Mouse (Mus musculus): Measurements from ENCODE around the gene Slc35f3.

Slc35f3 gene

DNA sequence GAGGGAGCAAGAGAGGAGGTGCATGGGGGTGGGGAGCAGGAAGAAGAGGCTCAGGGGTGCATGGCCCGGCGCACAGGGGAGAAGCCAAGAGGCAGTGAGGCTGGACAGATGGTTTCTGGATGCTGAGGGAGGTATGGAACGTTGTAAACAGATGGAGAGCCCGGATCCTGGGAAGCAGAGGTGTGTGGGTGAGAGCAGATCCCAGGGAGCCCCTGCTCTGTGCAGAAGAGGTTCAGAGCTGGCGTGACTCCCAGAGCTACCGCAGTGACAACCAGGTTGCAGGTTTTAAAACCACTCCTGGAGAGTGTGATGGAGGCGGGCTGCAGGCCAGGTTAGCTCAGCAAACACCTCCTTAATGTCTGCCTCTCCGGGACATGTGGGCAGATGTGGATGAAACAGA, 28.4 kb downstream of the Slc35f3 start:
- in situ Hi-C loops (cut with MboI, MseI), result no loop called here

DNA sequence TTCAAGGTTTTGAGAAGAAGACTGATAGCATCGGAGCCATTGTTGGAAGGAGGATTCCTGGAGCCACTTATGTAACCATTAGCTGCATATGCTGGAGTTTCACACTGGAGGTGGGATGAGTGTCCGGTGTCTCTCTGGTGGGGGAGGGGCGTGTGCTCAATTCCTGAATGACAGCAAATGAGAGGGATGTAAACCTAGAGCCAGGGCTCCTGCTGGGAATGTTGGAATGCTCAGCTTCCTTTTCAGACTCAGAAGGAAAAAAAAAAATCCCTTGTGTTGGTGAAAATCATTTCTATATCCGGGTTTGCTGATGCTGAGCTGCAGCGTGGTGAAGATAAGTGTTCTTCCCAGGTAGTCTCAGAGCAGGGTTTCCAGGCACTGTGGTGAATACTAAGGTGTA, 29.4 kb downstream of the Slc35f3 start:
- in situ Hi-C loops (cut with MboI, MseI), result no loop called here

DNA sequence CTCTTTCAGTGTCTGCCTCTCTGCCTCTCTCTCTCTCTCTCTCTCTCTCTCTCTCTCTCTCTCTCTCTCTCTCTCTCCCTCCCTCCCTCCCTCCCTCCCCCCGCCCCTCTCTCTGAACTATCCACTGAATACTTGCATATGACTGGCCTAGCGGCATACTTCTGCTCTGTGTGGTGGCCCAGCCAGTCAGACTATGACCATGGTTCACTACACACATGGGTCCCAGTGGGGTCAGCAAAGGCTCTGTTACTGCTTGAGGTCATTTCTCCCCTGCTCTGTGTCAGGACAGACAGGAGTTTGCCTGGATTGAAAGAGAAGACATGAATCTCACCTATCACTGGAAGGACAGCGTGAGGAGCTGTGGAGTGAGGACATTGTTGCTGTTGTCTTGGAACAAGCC, 40.5 kb downstream of the Slc35f3 start:
- in situ Hi-C loops (cut with MboI, MseI), result loop anchor here in 1 of 2 experiments (10.0 kb wide), 1 partner anchor 406 kb away; no protein-coding TSS in a partner anchor

DNA sequence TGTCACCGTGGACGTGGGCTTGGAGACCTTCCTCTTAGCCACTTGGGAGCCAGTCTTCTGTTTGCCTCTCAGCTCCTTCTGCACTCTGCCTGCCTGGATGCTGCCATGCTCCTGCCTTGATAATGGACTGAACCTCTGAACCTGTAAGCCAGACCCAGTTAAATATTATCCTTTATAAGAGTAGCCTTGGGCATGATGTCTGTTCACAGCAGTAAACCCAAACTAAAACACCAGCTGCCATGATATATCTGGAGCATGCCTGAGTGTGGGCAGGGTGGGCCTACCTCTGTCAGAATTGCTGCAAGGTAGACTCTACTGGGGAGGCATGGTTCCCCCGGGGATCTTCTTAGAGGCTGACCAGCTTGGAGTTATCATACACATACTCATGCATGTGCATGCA, 41.0 kb downstream of the Slc35f3 start:
- in situ Hi-C loops (cut with MboI, MseI), result loop anchor here in 1 of 2 experiments (10.0 kb wide), 1 partner anchor 405 kb away; no protein-coding TSS in a partner anchor

DNA sequence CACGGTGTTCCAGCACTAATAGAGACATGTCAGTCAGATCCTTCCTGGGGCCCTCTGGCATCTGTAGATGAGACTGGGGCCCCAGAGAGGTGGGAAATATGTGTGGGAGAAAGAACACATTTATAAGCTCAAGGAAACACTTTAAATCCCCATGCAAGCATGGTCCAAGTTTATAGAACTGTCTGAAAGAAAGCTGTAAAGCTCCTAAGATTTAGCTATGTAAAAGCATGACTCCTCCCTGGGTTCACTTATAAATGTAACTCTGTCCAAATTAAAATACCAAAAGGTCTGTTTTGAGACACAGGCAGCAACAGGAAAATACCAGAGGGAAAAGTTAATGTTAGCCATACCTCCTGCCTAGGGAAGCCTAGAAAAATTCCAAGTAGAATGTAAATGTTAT, 42.8 kb downstream of the Slc35f3 start:
- in situ Hi-C loops (cut with MboI, MseI), result no loop called here

DNA sequence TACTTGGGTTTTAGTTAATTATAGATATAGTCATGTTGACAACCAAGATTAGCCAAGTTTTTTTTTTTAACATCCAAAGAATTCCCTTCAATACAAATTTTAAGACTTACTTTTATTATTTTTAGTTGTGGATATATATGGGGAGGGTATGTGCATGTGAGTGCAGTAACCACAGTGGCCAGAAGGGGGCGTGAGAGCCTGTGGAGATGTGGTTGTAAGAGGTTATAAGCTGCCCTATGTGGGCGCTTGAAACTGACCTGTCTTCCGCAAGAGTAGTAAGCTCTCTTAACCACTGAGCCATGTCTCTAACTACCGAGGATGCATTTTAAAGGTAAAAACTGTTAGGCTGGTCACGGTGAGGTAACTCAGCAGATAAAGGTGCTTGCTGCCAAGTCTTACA, 45.1 kb downstream of the Slc35f3 start:
- in situ Hi-C loops (cut with MboI, MseI), result no loop called here

DNA sequence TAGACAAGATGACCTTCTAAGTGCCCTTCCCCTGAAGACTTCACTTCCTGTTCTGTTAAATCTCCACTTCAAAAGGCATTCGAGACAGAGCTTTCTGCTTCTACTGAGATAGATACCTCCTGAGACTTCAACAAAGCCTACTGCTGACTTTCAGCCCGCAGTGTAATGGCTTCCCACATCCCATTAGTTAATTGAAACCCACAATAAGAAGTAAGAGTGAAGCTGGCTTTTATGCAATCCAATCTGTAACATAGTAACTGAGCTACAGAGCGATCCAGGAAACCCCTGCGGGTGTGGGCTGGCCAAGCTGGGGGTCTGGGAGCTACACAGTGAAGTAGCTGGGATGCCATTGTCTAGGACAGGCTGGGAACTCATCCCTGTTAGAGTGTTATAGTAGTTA, 46.7 kb downstream of the Slc35f3 start:
- in situ Hi-C loops (cut with MboI, MseI), result no loop called here

DNA sequence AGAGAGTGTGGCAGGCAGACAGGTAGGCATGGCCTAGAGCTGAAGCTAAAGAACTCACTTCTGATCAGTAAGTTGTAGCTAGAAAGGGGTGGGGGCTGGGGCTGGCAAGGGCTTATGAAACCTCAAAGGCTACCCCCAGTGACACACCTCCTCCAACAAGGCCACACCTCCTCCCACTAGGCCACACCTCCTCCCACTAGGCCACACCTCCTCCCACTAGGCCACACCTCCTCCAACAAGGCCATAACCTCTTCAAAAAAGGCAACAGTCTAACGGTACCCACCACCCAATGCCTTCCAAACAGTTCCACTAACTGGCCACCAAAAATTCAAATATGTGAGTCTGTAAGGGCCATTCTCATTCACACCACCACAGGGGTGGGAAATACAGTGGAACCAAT, 54.9 kb downstream of the Slc35f3 start:
- in situ Hi-C loops (cut with MboI, MseI), result no loop called here

DNA sequence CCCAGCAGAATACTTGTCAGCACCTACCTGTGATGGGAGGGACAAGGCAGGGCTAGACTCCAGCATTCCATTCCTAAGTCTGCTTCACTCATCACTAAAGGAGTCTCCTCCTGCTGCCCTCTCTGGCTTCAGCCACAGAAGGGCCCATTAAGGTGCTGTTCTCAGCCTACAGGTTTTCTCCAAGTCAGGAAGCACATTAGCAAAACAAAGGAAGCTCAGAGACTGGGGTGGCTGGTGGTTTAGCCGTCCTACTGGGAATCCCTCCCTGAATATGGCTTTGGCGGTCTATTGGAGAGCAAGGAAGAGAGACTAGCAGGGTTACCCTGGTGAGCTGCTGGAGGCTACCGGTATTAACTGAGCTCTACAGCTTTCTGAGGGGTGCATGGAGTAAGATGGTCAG, 59.6 kb downstream of the Slc35f3 start:
- in situ Hi-C loops (cut with MboI, MseI), result no loop called here

DNA sequence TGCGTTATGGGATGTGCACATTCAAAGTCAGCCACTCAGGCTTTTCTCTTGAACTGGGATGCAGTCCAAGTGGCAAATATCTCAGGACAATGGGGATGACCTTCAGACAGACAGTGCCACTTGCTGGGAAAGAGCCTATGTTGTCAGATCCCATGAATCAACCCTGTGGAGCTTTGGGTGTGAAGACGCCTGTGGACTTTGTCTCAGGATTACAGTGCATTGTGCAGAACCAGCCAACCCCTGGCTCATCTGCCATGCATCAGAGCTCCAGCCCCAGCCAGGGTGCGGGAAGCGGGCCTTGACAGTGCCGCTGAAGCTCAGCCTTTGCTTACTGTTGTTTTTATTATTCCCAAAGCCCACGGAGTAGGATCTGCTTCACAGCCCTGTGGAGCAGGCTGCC, 60.9 kb downstream of the Slc35f3 start:
- in situ Hi-C loops (cut with MboI, MseI), result no loop called here

DNA sequence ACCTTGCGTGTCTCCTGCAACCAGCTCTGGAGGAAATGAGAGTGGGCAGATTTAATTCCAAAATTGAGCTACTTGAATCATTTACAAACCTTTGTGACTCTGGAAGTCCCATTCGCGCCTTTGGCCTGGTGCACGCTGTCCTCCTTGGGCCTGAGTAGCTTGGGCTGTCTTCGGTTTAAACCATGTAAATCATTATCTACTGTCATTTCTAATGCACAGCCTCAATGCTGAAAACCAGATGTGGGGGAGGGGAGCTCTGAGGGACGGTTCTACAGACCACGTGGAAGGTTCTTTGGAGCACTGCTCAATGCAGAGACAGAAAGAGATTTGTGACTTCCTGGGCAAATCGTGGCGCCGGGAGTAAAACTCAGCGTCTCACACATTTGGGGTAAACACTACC, 61.7 kb downstream of the Slc35f3 start:
- in situ Hi-C loops (cut with MboI, MseI), result no loop called here

DNA sequence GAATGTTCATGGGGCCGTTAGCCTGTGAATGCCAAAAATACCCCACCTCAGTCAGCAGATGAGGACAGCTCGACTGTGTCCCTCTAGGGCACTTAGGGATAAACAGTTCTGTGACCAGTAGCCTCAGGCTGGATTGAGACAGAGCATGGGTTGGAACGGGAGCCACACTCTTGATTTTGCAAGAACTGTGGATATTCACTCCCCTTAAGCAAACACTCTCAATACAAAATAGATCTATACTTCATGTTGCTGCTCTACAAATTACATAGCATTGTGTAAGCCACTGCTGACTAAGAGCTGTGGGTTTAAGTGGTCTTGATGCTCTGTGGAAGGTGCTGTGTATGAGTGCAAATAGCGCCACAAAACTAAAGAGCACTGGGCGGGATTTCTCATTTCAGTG, 62.3 kb downstream of the Slc35f3 start:
- in situ Hi-C loops (cut with MboI, MseI), result no loop called here

DNA sequence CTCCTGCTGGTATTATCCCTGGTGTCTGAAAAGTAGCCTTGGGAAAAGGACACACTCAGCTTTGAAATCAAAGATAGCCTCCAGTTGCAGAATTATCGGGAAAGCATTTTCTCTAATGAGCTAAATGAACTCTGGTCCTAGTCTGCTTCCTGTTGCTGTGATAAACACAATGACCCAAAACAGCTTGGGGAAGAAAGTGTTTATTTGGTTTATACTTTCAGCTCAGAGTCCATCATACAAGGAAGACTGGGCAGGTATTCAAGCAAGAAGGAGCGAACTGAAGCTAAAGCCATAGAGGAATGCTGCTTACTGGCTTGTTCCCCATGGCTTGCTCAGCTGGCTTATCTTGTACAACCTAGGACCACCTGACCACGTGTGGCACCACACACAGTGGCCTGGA, 67.9 kb downstream of the Slc35f3 start:
- in situ Hi-C loops (cut with MboI, MseI), result no loop called here

DNA sequence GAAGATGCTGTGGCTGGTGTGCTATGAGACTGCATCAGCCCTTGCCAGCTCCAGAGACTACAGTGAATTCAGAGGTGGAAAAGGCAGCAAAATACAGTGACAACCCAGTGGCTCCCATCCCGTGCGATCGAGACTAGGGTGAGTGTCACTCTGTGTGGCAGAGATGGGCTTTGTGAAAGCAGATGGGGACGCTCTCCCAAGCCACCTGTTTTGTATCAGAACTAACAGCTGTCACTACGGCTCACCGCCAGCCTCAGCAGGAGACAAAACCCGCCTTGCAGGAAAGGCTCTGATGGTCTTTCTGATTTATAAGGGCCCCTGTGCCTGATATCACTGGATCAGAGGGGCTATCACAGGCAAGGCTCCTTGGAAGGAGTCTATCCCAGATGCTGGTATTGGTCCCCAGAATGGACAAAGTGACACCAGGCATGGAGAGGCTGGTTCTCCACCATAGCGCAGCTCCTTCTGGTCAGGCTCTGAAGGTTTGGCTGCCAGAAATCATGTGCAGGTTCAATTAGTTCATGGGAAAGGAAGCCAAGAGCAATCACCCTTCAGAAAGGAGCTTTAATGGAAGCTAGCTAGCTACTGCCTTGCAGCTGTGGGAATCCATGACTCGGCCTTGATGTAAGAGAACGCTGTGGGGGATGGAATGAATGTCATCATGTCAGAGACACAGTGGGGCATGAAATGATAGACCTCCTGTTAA, 70.1 kb downstream of the Slc35f3 start:
- in situ Hi-C loops (cut with MboI, MseI), result no loop called here

DNA sequence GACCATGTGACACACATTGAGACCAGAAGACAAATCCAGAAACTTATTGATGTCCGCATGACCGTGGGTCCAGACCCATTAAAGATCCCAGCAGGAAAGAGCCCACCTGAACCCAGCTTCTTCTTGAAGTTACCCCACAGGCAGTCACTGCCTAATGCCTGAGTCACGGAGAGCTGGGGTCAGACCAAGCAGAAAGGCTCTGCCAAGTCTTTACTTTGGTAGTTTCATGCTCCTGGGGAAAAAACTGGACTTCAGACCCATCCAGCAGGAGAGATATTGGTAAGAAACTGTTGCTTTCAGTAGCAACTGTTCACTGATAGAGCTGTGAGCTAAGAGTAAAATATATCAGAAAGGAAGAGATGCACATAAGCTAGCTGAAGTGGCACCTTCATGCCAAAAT, 73.5 kb downstream of the Slc35f3 start:
- in situ Hi-C loops (cut with MboI, MseI), result no loop called here

DNA sequence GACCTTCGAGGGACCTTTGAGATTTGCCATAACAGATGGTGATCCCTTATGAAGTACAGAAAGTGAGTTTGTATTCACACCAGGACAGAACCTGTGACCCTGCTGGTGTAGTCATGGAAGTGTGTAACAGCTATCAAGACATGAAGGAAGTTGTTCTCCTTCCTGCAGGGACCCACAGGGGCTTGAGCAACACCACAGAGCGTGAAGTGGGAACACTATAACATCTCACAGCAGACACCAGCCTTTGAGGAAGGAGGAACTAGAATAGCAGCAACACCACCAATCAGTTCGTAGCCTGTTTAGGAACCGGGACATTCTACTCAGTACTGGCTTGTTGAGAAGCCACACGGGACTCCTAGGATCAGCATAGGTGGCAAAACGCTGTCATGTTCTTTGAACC, 81.2 kb downstream of the Slc35f3 start:
- in situ Hi-C loops (cut with MboI, MseI), result no loop called here

DNA sequence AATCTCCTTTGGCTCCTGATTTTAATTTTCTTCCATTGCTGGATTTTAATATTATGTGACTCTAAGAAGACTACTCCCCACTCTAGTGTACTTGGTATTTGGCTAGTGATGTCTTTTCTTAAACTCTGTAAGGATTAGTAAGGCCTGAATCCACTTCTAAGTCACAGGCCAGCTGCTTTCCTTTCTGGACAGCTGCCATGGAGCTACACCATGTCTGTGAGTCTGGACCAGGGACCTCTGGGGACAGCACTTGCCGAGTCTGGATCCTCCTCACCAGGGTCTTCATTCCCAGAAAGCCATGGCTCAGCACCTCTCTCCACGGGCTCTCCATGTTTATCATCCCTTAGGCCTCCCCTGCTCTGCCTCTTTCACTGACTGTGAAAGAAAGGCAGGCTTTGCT, 81.8 kb downstream of the Slc35f3 start:
- in situ Hi-C loops (cut with MboI, MseI), result no loop called here

DNA sequence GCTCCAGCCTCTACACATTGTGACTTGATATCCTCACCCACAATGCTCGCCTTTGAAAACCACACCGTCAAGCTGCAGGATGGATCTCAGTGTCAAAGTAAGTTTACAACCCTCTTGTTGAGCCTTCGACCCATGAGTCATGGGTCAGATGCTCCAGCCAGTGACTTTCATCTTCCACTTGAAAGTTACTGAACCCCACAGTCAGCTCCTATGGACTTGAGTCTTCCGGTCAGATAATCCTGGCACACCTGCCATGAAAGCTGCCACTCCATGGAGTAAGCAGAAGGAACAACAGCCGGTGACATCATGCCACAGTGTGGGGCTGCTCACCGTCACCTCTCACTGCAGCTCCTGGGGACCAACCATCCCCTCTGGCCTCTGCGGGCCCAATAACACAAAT, 82.9 kb downstream of the Slc35f3 start:
- in situ Hi-C loops (cut with MboI, MseI), result no loop called here

DNA sequence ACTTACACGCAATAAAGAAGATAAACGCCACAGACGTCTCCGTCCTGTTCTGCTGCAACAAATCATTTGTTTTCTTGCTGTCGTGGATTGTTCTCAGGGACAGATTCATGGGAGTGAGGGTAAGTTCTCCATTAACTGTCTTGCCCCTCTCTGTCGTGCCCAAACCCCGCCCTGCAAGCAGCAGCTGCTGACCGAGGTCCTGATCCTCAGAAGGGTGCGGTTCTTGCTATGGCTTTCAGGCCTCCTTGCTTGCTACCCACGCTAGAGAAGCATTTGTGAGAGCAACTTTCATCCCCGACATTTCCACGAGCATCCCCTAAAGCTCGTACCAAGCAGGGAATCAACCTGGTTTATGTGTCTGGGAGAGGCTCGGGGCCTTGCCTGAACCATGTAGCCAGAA, 83.9 kb downstream of the Slc35f3 start:
- in situ Hi-C loops (cut with MboI, MseI), result no loop called here

DNA sequence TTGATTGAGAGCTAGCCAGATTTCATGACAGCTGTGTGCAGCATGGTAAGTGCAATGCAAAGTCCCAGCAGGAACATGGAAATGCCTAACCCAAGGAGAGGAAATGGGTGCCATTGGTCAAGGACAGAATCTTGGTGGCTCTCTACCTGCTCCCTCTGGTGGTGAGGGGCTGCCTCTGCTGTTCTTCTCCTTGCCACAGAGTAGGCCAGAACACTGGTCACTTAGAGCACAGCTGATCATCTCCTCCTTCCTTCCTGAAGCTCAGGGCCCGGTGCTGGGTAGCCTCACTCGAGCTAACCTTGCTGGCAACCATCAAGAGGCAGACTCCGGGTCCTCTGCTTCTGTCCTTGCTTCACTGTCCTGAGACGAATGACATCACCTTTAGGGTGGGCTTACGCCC, 84.4 kb downstream of the Slc35f3 start:
- in situ Hi-C loops (cut with MboI, MseI), result no loop called here

DNA sequence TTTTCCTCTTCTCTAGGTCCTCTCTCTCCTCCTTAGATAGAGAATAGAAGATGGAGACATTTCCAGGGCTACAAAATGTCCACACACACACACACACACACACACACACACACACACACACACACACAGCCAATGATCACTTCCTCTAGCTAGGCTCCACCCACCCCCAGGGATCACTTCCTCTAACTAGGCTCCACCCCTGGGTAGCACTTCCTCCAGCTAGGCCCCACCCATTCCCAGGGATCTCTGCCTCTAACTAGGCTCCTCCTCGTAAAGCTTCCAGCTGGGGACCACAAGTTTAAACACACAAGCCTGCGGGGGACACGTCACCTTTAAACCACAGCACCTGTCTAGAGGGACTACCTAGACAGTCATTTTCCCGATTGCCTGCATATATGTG, 89.2 kb downstream of the Slc35f3 start:
- in situ Hi-C loops (cut with MboI, MseI), result no loop called here

DNA sequence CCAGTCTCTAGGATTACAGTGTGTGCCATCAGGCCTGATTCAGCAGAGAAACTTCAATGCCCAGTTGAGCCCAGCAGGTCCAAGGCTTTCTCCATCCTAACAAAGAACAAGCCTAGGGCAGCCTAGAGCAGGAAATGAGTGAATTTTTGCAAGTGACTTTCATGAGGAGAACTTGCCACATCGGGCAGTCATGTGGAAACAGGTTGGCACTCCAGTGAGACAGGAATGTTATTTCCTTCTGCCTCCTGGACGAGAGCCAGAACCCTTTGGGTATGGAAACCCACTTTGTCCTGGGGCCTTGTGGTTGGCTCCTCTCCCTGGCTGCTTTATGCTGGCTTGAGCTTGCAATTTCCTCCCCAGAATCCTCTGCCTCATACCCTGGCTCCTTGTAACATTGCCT, 93.2 kb downstream of the Slc35f3 start:
- in situ Hi-C loops (cut with MboI, MseI), result no loop called here

DNA sequence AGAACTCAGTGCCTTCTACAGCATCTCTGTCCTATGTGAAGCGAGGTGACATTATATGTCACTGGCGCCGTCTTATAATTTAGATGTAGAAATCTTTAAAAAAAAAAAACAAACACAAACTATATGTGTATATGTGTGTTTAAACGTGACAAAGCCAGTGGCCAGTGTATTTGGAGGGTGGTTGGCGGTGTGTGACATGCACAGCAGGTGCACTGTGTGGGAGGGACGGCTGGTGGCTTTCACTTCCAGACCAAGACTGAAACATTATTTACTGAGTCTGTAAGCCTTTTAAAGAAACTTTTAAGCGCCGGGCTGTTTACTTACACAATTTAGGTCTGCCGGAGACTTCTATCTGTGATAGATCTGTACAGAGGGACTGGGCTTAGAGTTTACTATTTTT, 97.0 kb downstream of the Slc35f3 start:
- in situ Hi-C loops (cut with MboI, MseI), result loop anchor here in 1 of 2 experiments (5.0 kb wide), 1 partner anchor 93 kb away; no protein-coding TSS in a partner anchor

DNA sequence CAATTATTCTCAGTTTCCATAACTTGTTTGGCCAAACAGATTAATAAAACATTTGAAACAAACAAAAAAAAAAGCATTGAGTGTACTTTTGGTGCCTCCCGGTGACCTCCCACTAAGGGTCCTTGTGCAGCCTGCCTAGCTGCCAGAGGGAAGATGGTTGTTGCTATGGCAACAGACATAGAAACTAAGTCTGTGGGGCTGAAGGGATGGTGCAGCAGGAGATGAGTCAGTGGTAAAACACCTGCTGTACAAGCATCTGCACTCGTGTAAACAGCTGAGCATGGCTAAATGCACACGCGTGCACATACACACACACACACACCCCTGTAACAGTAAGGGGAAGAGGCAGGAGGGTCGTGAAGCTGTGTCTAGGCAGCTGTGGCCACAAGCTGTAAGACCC, 97.6 kb downstream of the Slc35f3 start:
- in situ Hi-C loops (cut with MboI, MseI), result loop anchor here in 1 of 2 experiments (5.0 kb wide), 1 partner anchor 94 kb away; no protein-coding TSS in a partner anchor
